Mouse (Mus musculus) spleen, postnatal 10 days (tissue): ENCODE data around the gene Slc35c2.

Source experiments
- DNase-seq, 2 experiments: peaks; one replicate each; pipeline ENCODE4 v3.0.0; 2021 to 2022; ENCODE audit warnings: low spot score in 2 of 2

Slc35c2 gene

DNA sequence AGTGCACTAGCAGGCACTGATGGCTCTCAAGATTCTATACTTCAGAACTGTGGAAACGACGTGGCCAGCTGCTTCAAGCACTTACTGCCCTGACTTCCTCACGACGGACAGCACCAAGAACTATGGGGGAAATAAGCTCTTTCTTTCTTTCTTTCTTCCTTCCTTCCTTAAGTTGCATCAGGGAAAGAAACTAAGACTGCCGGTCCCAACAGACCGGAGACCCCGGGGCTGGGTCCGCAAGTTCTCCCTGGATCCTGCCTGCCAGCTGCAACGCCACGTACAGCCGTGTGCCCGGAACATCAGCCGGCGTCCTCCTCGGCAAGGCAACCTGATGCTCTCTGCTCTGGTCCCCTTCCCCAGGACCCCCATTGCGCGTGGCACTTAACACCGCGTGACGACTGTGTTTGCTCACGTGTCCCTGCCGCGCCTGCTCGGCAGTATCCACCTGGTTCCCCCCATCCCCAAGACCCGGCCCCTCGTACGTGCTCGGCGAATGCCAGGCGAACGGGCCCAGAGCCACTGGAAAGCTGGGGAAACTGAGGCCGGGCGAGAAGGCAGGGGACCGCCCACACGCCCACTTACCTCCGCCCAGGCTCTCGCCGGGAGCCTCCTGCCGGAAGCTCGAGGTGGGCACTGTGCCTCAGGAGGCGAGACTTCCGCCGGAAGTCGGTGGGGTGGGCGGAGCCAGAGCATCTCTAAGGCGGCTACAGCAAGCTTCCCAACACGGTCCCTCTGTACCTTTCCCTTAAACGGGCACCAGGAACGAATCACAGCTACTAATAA lies at the start of gene Slc35c2:
TSS of gene Slc35c2 (minus strand) at position 668 of the 783 bp plus-strand sequence.
- peak; percentile 80 to 90 for DNase-seq

DNA sequence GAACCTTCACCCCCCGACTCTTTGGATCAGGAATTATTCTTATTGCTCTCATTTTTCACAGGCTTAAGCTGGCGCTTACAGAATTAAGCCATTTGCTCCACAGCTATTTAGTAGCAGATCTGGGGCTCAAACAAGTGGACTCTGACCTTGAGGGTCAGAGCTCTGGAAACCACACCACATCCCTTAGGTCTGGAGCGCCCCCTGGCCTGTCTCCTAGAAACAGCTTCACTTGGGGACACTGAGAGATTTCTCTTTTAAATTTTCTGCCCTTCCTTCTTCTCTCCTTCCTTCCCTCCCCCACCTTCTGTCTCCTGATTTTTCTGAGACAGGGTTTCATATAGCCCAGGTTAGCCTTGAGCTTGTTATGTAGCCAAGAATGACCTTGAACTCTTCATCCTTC lies 49.5 kb upstream of the Slc35c2 start:
- DNase-seq, result peak in 1 of 2 experiments; percentile 69

DNA sequence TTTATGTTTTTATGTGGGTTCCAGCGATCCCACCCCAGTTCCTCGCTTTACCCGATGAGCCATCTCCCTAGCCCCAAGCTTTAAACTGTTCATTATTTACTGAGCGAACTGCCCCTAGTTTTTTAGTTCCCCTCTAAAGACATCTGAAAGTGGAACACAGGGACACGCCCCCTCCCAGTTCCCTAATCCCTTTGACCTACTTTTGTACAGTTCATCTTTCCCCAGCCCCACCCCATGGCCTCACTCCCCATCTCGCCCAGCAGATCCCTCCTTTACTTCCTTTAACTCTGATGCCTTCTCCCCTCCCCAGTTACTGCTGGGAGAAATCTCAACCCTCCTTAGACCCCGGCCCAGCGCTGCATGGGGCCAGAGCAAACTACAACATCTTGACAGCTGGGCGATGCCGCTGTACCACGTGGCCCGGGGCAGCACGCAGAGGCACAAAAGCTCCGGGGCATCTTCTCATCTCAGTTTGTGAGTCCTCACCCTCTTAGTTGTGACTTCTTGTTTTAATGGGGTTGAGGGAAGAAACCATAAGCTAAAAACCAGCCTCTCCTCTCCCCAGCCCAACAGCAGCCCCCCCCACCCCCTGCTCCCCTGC lies 45.0 kb upstream of the Slc35c2 start:
- DNase-seq, result peak in 1 of 2 experiments; percentile 61

DNA sequence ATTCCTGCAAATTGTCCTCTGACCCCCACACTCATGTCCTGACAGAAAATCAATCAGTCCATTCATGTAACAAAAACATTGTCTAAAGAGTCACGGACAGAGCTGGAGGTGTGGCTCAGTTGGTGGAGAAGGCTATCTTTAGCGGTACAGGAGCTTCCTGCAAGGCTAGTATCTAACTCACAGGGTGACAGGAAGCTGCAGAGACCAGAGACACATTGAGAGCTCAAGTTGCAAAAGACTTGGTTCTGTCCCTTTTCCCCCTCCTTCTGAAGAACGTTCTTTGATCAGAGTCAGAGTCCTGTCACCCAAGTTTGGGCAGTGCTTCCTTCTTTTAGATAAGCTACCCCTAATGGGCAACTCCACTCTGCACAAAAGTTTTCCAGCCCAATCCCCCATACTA lies 42.0 kb upstream of the Slc35c2 start:
- DNase-seq, result no peak

DNA sequence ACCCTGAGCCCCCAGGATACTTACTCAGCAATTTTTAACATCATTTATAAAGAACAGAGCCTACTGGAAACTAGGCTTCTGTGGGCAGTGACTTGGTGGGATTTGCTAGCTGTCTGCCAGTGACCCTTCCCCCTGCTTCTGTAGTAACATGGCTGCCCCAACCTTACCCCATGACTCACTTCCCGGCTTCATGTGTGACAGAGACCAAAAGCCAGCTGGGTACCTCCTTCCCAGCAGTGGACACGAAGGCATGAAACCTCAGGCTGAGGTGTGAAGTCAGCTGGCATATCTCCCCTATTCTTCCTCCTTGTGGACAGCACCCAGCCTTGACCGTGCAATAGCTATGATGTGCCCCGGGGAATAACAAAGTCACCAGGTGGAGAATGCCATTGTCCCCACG lies 41.1 kb upstream of the Slc35c2 start:
- DNase-seq, result no peak

DNA sequence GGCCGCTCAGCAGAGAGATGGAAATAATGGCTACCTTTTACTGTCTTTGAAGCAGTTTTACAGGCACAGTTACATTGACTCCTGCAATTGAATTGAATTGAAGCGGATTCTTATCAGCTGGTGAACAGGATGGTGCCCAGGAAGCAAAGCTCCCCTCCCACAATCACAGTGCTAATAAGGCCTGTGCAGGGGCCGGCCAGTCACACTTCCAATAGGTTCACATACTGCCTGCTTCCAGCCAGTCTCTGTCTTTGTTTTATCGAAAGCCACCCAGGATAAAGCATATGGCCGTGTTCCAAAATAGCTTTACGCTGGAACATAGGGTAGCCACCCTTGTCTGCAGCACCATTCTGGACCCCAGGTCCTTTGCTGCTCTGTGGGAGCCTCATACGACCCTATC lies 39.7 kb upstream of the Slc35c2 start:
- DNase-seq, result no peak

DNA sequence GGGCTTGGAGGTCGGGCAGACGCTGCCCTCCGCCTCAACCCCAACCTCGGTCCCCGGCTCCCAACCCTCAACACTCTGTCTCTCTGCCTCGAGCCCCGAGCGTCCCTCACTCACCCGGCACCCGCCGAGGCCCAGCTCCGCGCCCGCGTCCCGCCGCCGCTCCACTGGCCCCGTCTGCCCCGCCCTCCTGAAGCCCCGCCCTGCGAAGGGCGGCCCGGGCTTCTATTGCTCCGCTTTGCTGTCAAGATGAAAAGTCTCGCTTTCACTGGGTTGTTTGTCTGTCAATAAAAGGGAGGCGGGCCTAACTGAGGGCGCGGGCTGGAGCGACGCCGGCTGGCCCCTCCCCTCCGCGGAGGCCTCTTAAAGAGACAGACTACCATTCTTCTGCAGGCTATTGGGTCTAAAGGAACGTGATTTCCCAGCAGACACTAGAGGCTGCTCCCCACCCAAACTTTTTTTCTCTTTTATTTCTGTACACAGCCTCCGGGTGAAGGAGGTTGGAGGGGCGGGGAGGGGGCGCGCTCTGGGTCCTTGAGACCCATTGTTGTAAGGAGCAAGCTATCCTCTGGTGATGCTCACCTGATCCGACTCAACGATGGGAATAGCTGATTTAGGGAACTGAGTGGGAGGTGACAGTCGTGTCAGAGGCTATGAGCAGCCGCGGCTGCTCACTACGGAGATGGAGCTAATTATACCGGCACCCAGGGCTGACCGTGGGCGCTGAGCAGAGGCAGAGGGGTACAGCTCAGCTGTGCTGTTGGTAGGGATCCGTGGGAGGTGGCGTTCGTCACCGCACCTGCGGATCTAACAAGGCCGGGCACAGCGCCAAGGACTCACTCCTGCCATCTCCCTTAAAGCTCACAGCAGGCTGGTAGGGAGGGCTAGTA lies 38.9 kb upstream of the Slc35c2 start, which contains the start of gene Elmo2:
TSS of gene Elmo2 (minus strand) at position 176 of the 887 bp plus-strand sequence.
- DNase-seq, result peak; percentile 95 to 98

DNA sequence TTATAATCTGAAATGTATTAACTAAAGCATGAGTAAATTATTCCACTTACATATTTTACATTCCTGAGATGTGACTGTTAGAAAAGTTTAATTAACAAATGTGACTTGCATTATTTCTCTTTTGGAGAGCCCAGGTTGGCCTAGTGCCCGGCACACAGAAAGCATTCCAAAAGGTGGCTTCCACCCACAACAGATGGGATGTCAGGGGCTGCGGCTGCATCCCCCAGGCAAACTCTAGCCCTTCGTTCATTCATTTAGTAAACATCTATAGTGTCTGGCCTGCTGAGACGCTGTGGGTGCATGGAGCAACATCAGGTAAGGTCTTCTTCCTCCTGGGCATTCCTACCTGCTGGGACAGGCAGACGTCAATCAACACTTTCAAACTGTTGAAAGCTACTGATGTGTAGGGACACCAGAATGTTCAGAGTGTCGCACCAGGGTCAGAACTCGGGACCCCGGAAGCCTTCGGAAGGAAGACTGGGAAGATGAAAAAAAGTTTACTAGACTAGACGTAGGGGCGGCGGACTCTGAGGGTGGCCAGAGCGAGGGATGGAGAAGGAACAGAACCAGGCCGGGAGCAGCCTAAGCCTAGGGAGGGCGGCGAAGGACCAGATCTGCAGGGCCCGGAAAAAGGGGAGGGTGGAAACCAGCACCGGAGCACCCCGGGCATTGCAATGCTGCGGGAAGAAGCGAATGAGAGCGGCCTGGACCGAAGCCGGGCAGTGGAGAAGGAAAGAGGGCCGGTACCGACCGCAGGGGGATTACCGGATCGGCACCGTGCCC lies 38.0 kb upstream of the Slc35c2 start:
- DNase-seq, result no peak

DNA sequence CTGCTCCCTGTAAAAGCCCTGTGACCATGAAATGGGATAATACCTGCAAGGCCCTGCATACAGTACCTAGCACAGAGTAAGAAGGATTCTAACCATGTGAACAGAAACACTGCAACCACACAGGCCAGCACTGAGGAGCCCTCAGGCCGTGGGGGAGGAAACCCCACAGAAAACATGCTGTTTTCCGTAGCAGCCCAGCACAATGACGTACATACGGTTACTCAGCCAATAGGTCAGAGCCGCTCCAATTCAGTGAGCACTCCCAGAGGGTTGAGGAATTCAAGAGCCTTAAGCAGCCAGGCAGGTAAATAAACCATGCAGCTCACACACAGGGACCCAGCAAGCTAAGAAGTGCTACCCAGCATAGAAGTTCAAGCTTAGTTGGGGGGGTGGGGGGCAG lies 36.3 kb upstream of the Slc35c2 start:
- no peak for DNase-seq

DNA sequence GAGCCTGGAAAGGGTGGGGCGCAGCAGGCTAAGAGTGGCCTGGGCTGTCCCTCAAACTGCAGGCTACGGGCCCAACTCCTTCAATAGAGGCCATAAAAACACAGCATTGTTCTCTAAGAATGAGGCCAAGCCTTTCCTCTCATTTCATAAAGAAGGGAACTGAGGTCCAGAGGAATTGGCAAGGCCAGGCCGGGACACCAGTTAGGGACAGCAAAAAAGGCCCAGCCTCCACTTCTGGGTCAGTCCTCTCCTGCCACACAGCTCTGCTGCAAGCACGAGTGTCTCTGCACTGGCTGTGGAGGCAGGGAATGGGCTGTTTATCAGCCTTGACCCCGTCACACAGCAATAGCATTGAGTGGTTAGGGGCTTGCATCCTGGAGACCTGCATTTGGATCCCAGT lies 35.8 kb upstream of the Slc35c2 start:
- no peak for DNase-seq

DNA sequence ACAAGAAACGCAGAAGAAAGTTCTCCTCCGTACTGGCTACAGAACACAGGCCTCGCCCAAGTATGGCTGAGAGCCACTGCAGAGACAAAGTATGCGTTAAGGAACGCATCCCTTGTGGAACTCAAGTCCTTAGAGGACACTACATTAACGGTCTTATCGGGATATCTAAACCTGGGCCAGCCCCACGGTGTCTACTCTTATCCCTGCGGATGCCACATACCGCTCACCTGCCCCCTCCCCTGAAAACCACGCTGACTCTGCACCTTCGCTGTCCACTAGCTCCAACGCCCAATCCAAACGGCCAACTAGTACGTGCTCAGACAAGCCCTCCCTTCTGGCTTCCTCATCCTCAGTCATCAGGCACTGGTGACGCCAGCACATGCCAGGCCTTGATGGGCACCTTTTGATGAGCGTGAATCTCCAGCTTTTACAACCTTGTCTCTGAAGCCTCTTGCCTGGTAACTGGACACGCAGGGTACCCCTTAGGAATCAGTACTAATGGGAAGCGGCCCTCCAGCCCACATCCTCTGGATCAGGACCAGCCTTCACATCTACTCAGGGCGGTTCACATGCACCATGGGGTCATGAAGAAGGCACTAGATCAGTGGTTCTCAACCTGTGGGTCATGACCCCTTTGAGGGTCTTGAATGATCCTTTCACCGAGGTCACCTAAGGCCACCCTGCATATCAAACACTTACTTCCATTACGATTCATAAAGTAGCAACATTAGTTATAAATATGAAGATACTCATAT lies 34.5 kb upstream of the Slc35c2 start:
- no peak for DNase-seq

DNA sequence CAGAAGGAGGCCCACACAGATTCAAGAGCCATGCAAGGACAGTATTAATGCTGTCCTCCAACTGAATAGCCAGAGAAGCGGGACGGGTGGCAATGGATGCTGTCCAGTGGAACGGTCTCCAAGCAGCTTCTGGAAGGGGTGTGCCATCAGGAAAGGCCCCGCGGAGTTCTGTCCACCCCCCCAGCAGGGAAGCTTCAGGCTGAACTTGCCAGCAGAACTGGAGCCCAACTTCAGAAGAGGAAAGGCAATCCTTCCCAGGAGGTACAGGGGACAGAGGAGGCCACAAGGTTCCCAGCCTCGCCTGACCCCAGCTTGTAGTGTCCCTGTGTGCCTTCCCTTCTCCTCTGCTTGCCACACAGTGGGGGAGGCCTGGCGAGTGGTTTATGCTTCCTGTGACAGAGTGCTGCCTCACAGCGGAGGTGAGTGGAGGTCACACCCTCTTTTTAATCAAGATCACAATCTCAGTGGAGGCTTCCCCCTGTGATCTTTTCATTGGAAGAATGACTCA lies 33.8 kb upstream of the Slc35c2 start:
- peak in 1 of 2 experiments; percentile 37 for DNase-seq

DNA sequence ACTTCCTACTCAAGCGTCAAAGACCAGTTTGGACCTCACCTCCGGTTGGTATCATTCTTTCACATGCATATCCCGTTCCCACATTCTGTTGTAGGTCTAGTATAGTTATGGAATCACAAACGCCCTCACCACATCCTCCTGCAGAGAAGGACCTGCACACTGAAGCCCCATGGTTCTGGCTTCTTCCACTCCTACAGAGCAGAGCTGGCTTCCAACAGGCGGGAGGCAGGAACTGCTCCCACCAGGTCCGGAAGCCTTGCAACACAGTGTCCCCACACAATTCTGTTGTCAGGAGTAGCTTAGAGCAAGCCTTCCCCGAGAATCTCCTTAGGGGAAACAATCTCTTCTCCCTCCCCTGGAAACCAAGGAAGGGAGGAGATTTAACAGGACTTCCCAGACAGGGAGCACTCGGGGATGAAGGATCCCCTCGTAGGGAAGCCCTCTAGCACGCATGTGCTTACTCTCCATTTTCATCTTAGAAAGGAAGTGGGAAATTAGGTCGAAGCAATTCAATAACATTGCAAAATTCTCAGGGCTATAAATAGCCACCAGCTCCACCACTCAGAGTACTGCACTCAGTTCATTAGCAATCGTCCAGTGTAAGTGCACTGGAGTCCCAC lies 33.0 kb upstream of the Slc35c2 start:
- no peak for DNase-seq

DNA sequence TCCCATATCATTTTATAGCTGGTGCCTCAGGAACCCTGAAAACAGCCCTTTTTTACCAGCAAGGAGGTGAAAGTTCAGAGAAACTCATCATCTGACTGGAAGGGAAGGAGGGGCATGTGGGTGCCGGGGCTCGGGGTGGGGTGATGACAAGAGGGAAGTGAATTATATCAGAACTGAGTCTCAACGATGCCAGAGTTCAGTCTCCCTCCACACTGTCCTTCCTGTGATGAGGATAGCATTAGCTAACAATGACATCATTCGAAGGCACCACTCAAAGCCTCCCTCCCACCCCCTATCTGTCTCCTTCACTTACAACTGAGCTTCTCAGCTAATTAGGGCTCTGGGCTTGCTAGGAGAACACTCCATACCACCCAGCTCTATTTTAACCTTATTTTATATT lies 31.8 kb upstream of the Slc35c2 start:
- DNase-seq, result no peak

DNA sequence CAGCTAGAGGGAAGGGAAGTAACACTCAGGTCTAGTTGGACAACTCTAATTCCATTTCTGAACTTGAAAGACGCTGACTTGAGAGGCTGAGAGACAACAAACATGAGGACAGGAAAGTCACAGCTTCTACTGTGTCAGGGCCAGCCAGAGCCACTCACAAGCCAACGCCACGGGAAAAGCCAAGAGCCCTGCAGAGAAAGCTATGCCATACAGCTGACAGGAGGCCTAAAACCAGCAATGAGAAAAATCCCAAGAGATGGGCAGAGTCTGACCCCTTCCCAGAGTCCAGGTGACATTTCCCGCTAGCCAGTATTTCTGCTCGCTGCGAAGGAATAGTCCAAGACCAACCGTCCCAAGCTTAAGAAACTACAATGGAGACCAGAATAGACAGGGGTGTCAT lies 31.3 kb upstream of the Slc35c2 start:
- DNase-seq, result no peak

DNA sequence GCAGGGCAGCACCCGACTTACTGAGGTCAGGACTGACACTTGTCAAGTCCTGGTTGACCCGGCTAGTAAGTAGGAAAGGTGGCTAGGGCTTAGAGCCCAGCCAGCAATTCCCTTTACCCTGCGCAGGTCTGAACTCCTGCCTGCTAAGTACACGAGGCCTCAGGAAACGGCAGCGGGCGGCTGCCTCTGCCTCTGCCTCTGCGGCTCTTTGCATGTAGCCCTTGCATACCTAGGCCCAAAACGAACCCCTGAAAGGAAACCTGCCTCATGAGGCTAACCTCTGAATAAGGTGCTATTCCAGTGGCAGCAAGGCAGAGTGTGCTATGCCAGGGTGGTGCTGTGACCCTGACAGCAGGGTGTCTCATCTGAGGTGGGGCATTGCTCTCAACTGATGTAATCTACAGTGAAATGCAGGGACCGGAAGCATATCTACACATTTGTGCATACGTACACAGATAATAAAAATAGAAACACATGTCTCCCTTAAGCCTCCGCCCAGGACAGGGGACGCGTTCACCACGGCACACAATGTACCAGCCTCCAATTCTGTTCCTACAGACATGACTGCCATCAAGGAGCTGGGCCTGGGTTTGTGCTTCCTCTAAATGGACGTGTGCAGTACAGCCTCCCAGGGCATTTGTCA lies 30.1 kb upstream of the Slc35c2 start:
- no peak for DNase-seq

DNA sequence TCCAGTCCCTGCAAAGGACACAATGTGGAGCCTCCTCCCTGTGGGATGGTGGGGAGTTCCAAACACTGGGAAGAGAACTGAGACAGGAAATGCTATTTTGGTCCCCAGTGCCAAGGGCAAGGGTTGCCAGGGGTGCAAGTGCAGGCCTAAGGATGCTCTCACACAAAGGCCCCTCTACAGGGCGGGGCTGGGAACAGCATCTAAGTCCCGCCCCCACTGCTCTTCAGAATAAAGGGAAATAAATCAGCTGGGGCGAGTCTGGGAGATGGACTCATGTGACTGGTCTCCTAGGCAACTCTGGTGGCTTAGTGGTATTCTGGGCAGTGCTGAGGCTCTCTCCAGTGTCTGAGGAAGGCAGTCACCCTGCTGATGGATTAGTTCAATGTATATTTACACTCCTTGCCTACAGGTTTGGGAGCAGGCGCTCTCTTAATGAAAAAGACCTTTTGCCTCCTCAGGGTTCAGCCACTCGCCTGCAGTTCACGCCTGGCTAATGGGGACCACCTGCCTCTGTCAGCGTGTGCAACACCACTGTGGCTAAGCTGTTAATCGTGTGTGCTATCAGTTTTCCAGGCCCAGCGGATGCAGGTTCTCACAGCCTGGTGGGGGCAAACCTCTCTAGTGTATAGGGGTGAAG lies 29.3 kb upstream of the Slc35c2 start:
- peak in 1 of 2 experiments; percentile 41 for DNase-seq

DNA sequence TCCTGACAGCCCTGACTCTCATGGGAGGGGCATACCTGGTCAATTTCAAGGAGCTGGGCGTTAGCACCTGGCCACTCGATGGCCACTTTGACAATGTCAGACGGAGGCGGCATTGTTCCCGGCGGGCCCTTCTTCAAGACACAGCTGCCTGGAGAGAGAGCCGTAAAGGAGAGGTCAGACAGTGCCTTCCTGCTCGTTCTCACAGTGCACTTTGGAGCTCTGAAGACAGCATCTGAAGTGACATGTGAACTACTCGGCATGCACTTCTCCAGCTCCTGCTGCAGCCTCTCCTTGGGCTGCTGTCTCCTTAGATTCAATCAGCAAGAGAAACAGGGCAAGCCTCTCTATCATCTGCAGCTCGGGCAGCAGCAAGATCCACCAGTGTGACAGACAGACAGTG lies 28.5 kb upstream of the Slc35c2 start:
- no peak for DNase-seq

DNA sequence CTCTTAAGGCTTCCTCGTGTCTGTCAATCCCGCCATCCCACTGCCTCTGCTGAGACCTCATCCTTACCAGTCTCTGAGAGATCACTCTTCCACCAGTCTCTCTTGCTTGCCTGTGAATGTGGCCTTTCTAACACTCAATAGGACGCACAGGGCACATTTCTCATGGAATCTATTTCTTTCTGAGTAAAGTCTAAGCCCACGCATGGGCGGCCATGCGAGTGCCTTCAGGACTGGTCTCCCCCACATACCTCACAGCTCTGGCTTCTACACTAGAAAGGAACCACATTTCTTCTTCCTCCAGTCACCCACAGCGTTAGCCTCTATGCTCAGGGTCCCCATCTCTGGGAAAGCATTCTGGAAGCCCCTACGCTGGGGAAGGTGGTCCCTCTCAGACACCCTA lies 26.5 kb upstream of the Slc35c2 start:
- DNase-seq, result no peak
